Mouse (Mus musculus): ENCODE data around the gene Rasgef1a. TPM values are rescaled to one million over a fixed set of nuclear protein-coding genes. Genes with fewer than 3 reads are reported as not detected.

Rasgef1a gene
- polyA plus RNA-seq, 1 experiment: 2.3 TPM

GRCm38 (mm10) chr6:118078751-118079150 is 67.5 kb downstream of the Rasgef1a start:
- H3K27ac ChIP-seq (ENCODE audit: insufficient read depth, low read depth, low read length): no peak overlapping the region
- H3K4me3 ChIP-seq (ENCODE audit: insufficient read depth, low read length): no peak overlapping the region
- TF ChIP-seq CTCF (IDR thresholded peaks at IDR 0.05; ENCODE audit: low read depth, low read length): no peak
- TF ChIP-seq POLR2A (IDR thresholded peaks at IDR 0.05; ENCODE audit: borderline replicate concordance, low read depth, low read length): no peak
- peaks cover 7% of the 10 kb centered on the region for H3K4me1 ChIP-seq (ENCODE audit: control insufficient read depth, insufficient read depth, low read length)

GRCm38 (mm10) chr6:118079292-118079691 is 68.1 kb downstream of the Rasgef1a start:
- no peak overlapping the region for H3K27ac ChIP-seq (ENCODE audit: insufficient read depth, low read depth, low read length)
- peaks cover 7% of the 10 kb centered on the region for H3K4me1 ChIP-seq (ENCODE audit: control insufficient read depth, insufficient read depth, low read length)
- TF ChIP-seq POLR2A (IDR thresholded peaks at IDR 0.05; ENCODE audit: borderline replicate concordance, low read depth, low read length) (no peak), CTCF (IDR thresholded peaks at IDR 0.05; ENCODE audit: low read depth, low read length) (no peak)
- H3K4me3 ChIP-seq (ENCODE audit: insufficient read depth, low read length): no peak overlapping the region

- TF ChIP-seq CTCF (IDR thresholded peaks at IDR 0.05; ENCODE audit: low read depth, low read length) (no peak), POLR2A (IDR thresholded peaks at IDR 0.05; ENCODE audit: borderline replicate concordance, low read depth, low read length) (no peak)
- H3K4me1 ChIP-seq (ENCODE audit: control insufficient read depth, insufficient read depth, low read length): peaks cover 7% of the 10 kb centered on the region
- no peak overlapping the region for H3K27ac ChIP-seq (ENCODE audit: insufficient read depth, low read depth, low read length)
- H3K4me3 ChIP-seq (ENCODE audit: insufficient read depth, low read length): no peak overlapping the region
These were observed 68.7 kb downstream of the Rasgef1a start for GRCm38 (mm10) chr6:118079762-118080465.

- TF ChIP-seq POLR2A (IDR thresholded peaks at IDR 0.05; ENCODE audit: borderline replicate concordance, low read depth, low read length): no peak
- TF ChIP-seq CTCF (IDR thresholded peaks at IDR 0.05; ENCODE audit: low read depth, low read length): no peak
- peaks cover 7% of the 10 kb centered on the region for H3K4me1 ChIP-seq (ENCODE audit: control insufficient read depth, insufficient read depth, low read length)
- H3K27ac ChIP-seq (ENCODE audit: insufficient read depth, low read depth, low read length): no peak overlapping the region
These were observed 69.5 kb downstream of the Rasgef1a start for GRCm38 (mm10) chr6:118080711-118081110.

GRCm38 (mm10) chr6:118082384-118082783 is 71.1 kb downstream of the Rasgef1a start:
- peaks cover 3% of the 10 kb centered on the region for H3K4me1 ChIP-seq (ENCODE audit: control insufficient read depth, insufficient read depth, low read length)
- H3K4me3 ChIP-seq (ENCODE audit: insufficient read depth, low read length): no peak overlapping the region
- H3K27ac ChIP-seq (ENCODE audit: insufficient read depth, low read depth, low read length): no peak overlapping the region
- TF ChIP-seq POLR2A (IDR thresholded peaks at IDR 0.05; ENCODE audit: borderline replicate concordance, low read depth, low read length) (no peak), CTCF (IDR thresholded peaks at IDR 0.05; ENCODE audit: low read depth, low read length) (no peak)

More at GRCm38 (mm10) chr6:118080711-118081110, 69.5 kb downstream of the Rasgef1a start:
- H3K4me3 ChIP-seq (ENCODE audit: insufficient read depth, low read length): no peak overlapping the region

GRCm38 (mm10) chr6:118083608-118084007 is 72.4 kb downstream of the Rasgef1a start:
- Histone ChIP-seq H3K4me1 (ENCODE audit: control insufficient read depth, insufficient read depth, low read length) (no peaks in the 10 kb centered on the region), H3K4me3 (ENCODE audit: insufficient read depth, low read length) (no peak overlapping the region), H3K27ac (ENCODE audit: insufficient read depth, low read depth, low read length) (no peak overlapping the region)
- no peak for TF ChIP-seq CTCF (IDR thresholded peaks at IDR 0.05; ENCODE audit: low read depth, low read length)
- TF ChIP-seq POLR2A (IDR thresholded peaks at IDR 0.05; ENCODE audit: borderline replicate concordance, low read depth, low read length): no peak

GRCm38 (mm10) chr6:118084596-118084995 is 73.4 kb downstream of the Rasgef1a start:
- Histone ChIP-seq H3K4me3 (ENCODE audit: insufficient read depth, low read length) (no peak overlapping the region), H3K27ac (ENCODE audit: insufficient read depth, low read depth, low read length) (no peak overlapping the region), H3K4me1 (ENCODE audit: control insufficient read depth, insufficient read depth, low read length) (no peaks in the 10 kb centered on the region)
- TF ChIP-seq POLR2A (IDR thresholded peaks at IDR 0.05; ENCODE audit: borderline replicate concordance, low read depth, low read length) (no peak), CTCF (IDR thresholded peaks at IDR 0.05; ENCODE audit: low read depth, low read length) (no peak)

GRCm38 (mm10) chr6:118087955-118088354 is 76.7 kb downstream of the Rasgef1a start:
- TF ChIP-seq POLR2A (IDR thresholded peaks at IDR 0.05; ENCODE audit: borderline replicate concordance, low read depth, low read length): no peak
- TF ChIP-seq CTCF (IDR thresholded peaks at IDR 0.05; ENCODE audit: low read depth, low read length): peak; percentile 61
- H3K4me1 ChIP-seq (ENCODE audit: control insufficient read depth, insufficient read depth, low read length): no peaks in the 10 kb centered on the region
- no peak overlapping the region for H3K4me3 ChIP-seq (ENCODE audit: insufficient read depth, low read length)
- H3K27ac ChIP-seq (ENCODE audit: insufficient read depth, low read depth, low read length): no peak overlapping the region

GRCm38 (mm10) chr6:118088750-118089440 is 77.7 kb downstream of the Rasgef1a start:
- Histone ChIP-seq H3K27ac (ENCODE audit: insufficient read depth, low read depth, low read length) (no peak overlapping the region), H3K4me3 (ENCODE audit: insufficient read depth, low read length) (no peak overlapping the region), H3K4me1 (ENCODE audit: control insufficient read depth, insufficient read depth, low read length) (no peaks in the 10 kb centered on the region)
- TF ChIP-seq CTCF (IDR thresholded peaks at IDR 0.05; ENCODE audit: low read depth, low read length) (no peak), POLR2A (IDR thresholded peaks at IDR 0.05; ENCODE audit: borderline replicate concordance, low read depth, low read length) (no peak)

GRCm38 (mm10) chr6:118090827-118091226 is 79.6 kb downstream of the Rasgef1a start:
- TF ChIP-seq CTCF (IDR thresholded peaks at IDR 0.05; ENCODE audit: low read depth, low read length) (no peak), POLR2A (IDR thresholded peaks at IDR 0.05; ENCODE audit: borderline replicate concordance, low read depth, low read length) (no peak)
- Histone ChIP-seq H3K4me1 (ENCODE audit: control insufficient read depth, insufficient read depth, low read length) (no peaks in the 10 kb centered on the region), H3K27ac (ENCODE audit: insufficient read depth, low read depth, low read length) (no peak overlapping the region), H3K4me3 (ENCODE audit: insufficient read depth, low read length) (no peak overlapping the region)

Data from bone marrow macrophage, adult 2 months (primary cell).